Mouse (Mus musculus): ENCODE data around the gene Fkbp14.

Gene Fkbp14

DNA sequence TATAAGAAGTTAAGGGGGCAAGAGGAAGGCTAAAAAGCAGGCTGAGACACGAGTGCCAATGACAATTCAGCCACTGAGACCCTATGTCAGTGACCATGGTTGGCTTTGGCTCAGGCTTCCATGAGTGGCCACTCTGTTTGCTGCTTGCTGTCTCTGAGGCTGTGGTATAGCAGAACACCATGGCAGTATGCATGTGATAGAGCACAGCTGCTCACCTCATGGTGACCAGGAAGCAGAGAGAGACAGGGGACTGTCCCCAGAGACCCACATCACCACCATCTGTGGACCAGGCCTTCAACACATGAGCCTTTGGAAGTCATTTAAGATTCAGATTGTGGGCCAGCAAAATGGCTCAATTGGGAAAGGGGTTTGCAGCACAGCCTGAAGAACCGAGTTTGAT lies 53.5 kb downstream of the Fkbp14 start:
- DNase-seq = no peak

DNA sequence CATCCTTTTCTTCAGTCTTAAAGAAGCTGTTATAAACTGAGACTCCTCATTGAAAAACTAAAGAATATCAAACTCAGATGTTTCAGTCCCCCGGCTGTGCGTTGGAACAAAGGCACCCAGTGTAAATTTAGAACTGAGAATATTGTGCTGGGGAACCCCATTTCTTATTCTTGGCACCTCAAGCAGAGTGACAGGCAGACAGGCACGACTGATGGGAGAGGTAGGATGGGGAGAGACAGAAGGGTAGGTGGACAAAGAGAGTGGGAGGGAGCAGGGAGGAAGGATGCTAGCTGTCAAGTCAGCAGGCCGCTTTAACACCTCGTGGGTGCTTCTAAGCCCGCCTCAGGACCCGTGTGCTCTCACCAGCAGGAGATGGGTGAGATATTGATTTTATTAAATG lies 54.3 kb downstream of the Fkbp14 start:
- DNase-seq = no peak

- no peak for DNase-seq
Observed at GRCm38 (mm10) chr6:54540252-54540887, 56.7 kb downstream of the Fkbp14 start.

DNA sequence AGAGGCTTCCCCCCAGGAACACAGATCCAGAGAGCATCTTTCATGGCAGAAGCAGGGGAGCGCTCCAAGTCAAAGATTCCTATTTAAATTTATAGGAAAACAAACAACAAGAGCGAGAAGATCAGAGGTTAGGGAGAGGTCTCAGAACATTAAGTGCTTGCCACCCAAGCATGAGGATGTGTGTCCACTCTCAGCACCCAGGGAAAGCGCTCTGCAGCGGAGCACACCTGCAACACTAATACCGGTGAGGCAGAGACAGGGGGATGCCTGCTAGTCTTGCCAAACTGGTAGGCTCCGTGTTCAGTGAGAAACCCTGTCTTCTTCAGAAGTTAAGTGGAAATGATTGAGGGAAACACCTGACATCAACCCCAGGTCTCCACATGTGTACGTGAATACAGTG lies 57.7 kb downstream of the Fkbp14 start:
- DNase-seq = no peak

DNA sequence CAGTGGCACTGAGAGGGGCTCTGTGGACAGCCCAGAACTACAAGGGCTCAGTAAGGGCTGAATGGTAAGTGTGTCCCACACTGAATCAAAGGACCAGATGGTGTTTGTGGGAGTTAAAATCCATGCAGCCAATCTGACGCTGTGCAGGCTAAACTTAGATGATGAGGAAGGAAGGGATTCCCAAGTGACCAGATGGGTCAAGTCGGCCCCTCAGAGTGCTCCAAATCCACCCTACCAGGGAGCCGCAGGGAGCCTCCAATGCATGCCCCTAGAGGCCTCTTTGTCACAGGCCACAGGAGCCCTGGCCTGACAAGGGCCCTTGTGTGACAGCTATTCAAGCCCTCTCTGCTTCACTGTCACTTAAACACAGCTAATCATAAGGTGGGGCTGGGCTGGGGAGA lies 58.3 kb downstream of the Fkbp14 start:
- no peak for DNase-seq

GRCm38 (mm10) chr6:54537053-54537452 lies 60.1 kb downstream of the Fkbp14 start:
- DNase-seq = no peak

DNA sequence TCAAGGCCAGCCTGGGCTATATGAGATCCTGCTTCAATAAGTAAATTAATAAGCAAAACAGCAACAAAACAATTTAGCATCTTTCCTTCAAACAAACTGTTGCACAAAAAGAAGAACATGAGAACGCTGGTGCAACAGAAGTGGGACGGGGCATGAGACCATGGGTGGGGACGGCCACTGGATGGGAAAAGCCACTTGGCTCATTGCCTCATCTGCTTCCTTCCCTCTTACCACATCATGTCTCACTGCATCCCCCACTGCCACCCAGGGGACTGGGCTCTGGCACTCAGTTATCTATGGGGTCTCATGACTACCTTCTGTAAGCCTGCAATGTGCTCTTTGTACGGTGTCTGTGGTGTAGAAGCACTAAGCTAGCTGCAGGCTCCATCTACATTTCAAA lies 61.6 kb downstream of the Fkbp14 start:
- no peak for DNase-seq

GRCm38 (mm10) chr6:54531048-54531481 lies 66.0 kb downstream of the Fkbp14 start:
- no peak for DNase-seq

DNA sequence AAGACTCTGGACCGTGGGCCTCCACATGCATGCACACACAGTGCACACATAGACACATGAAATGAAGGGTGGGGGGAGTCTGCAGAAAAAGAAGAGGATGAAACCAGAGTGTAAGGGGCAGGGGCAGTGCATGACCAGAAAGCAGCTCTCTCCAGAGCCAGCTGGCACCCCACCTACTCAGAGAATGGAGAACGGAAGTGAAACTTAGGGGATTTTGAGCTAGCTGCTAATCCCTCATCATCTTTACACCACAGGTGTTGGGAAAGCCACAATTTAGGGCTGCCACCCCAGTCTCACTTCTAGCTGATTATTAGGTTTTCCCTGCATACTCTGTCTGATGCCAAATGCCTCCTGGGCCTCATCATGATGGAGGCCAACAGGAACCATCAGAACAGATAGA lies 66.9 kb downstream of the Fkbp14 start:
- DNase-seq = no peak

- no peak for DNase-seq
Observed at GRCm38 (mm10) chr6:54528666-54529065, 68.4 kb downstream of the Fkbp14 start.

Data from kidney, postnatal 10 days (tissue).